Mouse (Mus musculus) forebrain, embryonic 16.5 days (tissue): Measurements from ENCODE around the gene Gfod1. TPM values are rescaled to one million over a fixed set of nuclear protein-coding genes. Genes with fewer than 3 reads are reported as not detected.

Source experiments
- ATAC-seq: fragments of 200-750 bp; cut with Nextera tagmentation; 2 replicates; pipeline ENCODE4 v1.8.0; 2017; ENCODE audit warnings: mild to moderate bottlenecking, moderate library complexity
- H3K27ac ChIP-seq: fragments of 300-500 bp; sonication (generic); 2 replicates; pipeline ENCODE4 v1.5.1; 2014; ENCODE audit warnings: low read length, control low read depth
- H3K27me3 ChIP-seq: fragments of 300-500 bp; sonication (generic); replicated peaks from 2 replicates; pipeline ENCODE4 v1.6.1; 2014; ENCODE audit warnings: low read length; ENCODE audit not compliant: control insufficient read depth, insufficient read depth
- H3K36me3 ChIP-seq: fragments of 300-500 bp; sonication (generic); 2 replicates; pipeline ENCODE4 v1.6.1; 2014; ENCODE audit not compliant: control insufficient read depth, insufficient read depth
- H3K4me1 ChIP-seq: fragments of 300-500 bp; sonication (generic); replicated peaks from 2 replicates; pipeline ENCODE4 v1.6.1; 2014; ENCODE audit warnings: low read length; ENCODE audit not compliant: control insufficient read depth, insufficient read depth
- H3K4me2 ChIP-seq: fragments of 300-500 bp; sonication (generic); 2 replicates; pipeline ENCODE4 v1.6.1; 2014; ENCODE audit warnings: mild to moderate bottlenecking, low read length, control low read depth
- H3K4me3 ChIP-seq: fragments of 300-500 bp; sonication (generic); replicated peaks from 2 replicates; pipeline ENCODE4 v1.5.1; 2014; ENCODE audit warnings: mild to moderate bottlenecking, low read length, control low read depth
- H3K9ac ChIP-seq: fragments of 300-500 bp; sonication (generic); replicated peaks from 2 replicates; pipeline ENCODE4 v1.6.1; 2014; ENCODE audit warnings: low read depth, low read length, control low read depth
- H3K9me3 ChIP-seq: fragments of 300-500 bp; sonication (generic); 2 replicates; pipeline ENCODE4 v1.6.1; 2016; ENCODE audit warnings: low read length; ENCODE audit not compliant: control insufficient read depth
- WGBS: fragments of 180-500 bp; shearing (Covaris S2); extraction: QIAGEN DNeasy Blood & Tissue Kit; methylation state at CpG from one replicate; pipeline ENCODE4 v1.1.7; 2014; 5-methylcytosine and 5-hydroxymethylcytosine counted together
- polyA plus RNA-seq: library from polyadenylated mRNA; unstranded; fragments of >200 nt; fragmentation: Nextera tagmentation; extraction: Ambion mirVana; gene quantifications from 2 replicates; pipeline ENCODE4 v1.2.1, GENCODE M21; 2015

The Gfod1 gene
- polyA plus RNA-seq, 1 experiment from 2014 or later: 2.3 TPM

DNA sequence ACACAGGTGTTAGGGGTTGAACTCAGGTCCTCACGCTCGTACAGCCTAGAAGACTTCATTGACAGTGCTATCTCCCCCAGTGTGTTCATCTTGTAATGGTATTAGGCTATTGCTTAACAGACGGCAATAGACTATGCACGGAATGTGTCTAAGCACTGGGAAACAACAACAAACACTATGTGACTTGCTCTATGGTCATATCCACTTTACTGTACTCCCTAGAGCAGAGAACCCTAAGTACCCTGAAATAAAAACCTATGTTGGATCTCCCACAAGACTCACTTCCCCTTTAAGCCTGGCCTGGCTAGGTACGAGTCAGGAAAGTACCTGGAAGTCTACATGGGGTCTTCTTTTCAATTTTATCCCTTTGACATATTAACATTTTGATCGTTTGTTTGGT is 82.7 kb downstream of the Gfod1 start:
- ATAC-seq: no peak
- H3K4me1 ChIP-seq: 0 out of 2 replicates have a peak, but pooled peaks cover 3% of the 10 kb centered on the region
- no peak overlapping the region for H3K9ac ChIP-seq
- peaks cover 4% of the 10 kb centered on the region; the same call in 1 of the 2 replicates for H3K9me3 ChIP-seq
- H3K27ac ChIP-seq: no peak overlapping the region
- H3K36me3 ChIP-seq: no peaks in the 10 kb centered on the region
- 93% methylated on average over 6 of the region's 6 CpGs for WGBS
- H3K27me3 ChIP-seq: no peaks in the 10 kb centered on the region
- H3K4me2 ChIP-seq: no peak overlapping the region
- H3K4me3 ChIP-seq: no peak overlapping the region

DNA sequence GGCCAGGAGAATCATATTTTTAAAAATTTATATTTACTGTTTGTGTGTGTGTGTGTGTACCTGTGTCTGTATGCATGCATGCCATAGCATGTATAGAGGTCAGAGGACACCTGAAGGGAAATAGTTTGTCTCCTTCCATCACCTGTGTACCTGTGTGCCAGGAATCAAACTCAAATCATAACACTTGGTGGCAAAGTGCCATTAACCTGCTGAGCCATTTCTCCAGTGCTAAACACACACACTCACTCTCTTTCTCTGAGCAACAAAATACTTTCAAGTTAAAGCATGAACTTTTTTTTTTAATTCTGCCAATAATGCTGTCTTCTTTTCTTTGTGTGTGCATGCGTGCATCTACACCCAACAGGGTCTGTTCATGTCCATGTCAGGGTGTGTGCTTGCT is 83.3 kb downstream of the Gfod1 start:
- ATAC-seq: no peak
- Histone ChIP-seq H3K4me1 (0 out of 2 replicates have a peak, but pooled peaks cover 3% of the 10 kb centered on the region), H3K36me3 (no peaks in the 10 kb centered on the region), H3K27ac (no peak overlapping the region), H3K9ac (no peak overlapping the region), H3K4me2 (no peak overlapping the region), H3K27me3 (no peaks in the 10 kb centered on the region), H3K4me3 (no peak overlapping the region), H3K9me3 (peaks cover 4% of the 10 kb centered on the region; the same call in 1 of the 2 replicates)
- 83% methylated on average over 1 of the region's 1 CpGs for WGBS

DNA sequence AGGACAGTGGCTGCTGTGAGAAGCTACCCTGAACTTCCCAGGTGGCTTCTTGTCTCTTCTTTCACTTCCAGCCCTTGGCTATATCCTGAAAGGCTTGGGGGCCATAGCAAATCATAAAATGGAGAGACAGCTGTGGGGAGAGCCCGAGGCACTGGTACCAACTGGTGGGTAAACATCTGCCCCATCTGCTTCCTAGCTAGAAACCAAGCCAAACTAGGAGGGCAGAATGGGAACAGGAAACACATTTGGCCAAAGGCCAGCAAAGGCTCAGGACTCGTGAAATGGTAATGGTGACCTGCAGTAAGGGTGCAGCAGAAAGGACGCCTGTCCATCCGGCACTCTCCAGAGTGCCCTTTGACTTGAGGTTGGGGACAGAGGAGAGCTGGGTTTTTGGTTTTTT is 85.2 kb downstream of the Gfod1 start:
- no peaks in the 10 kb centered on the region for H3K27me3 ChIP-seq
- no peak overlapping the region for H3K4me3 ChIP-seq
- no peak overlapping the region for H3K9ac ChIP-seq
- ATAC-seq: no peak
- H3K27ac ChIP-seq: no peak overlapping the region
- H3K36me3 ChIP-seq: no peaks in the 10 kb centered on the region
- H3K9me3 ChIP-seq: no peaks in the 10 kb centered on the region
- 0 out of 2 replicates have a peak, but pooled peaks cover 3% of the 10 kb centered on the region for H3K4me1 ChIP-seq
- H3K4me2 ChIP-seq: no peak overlapping the region
- 57% methylated on average over 4 of the region's 4 CpGs for WGBS

DNA sequence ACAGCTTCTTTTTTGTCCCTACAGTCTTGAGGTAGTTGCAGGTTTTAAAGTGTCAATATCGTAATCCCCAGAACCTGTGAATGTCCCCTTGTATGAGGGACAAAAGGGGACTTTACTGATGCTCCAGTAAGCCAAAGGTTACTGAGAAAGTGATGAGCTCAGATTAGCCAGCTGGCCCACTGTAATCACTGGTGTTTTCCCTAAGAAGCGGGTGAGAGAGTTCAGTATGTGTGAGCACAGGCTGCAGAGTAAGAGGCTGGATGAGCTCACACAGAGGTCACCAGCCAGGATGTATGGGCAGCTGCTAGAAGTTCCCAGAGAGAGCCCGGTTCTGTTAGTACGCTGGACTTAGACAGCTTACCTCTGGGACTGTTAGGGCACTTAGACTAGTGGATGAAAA is 85.7 kb downstream of the Gfod1 start:
- 61% methylated on average over 4 of the region's 4 CpGs for WGBS
- H3K9ac ChIP-seq: no peak overlapping the region
- ATAC-seq: no peak

DNA sequence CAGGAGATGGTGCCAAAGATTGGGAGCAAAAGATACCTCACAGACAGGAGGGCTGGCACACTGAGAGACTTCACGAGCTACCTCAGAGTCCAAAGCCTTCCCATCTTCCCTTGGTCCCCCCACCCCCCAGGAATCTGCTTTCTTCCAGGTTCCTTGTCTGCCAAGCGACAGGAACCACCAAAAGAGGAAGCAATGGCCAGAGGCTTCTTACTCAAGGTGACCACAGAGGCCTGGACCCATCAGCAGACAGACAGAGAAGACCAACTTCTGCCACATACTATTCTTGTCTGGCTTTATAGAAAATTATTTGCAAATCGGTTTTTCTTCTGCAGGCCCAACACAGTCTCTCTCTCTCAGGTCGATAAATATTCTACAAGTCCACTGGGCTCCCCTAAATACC is 86.3 kb downstream of the Gfod1 start:
- Histone ChIP-seq H3K4me3 (no peak overlapping the region), H3K9me3 (no peaks in the 10 kb centered on the region), H3K27me3 (no peaks in the 10 kb centered on the region), H3K4me1 (0 out of 2 replicates have a peak, but pooled peaks cover 3% of the 10 kb centered on the region), H3K9ac (no peak overlapping the region), H3K36me3 (no peaks in the 10 kb centered on the region), H3K27ac (no peak overlapping the region), H3K4me2 (no peak overlapping the region)
- 78% methylated on average over 4 of the region's 4 CpGs for WGBS
- no peak for ATAC-seq

More for the DNA sequence above, 85.7 kb downstream of the Gfod1 start:
- no peak overlapping the region for H3K4me2 ChIP-seq
- H3K4me3 ChIP-seq: no peak overlapping the region
- H3K27me3 ChIP-seq: no peaks in the 10 kb centered on the region
- no peaks in the 10 kb centered on the region for H3K9me3 ChIP-seq
- H3K4me1 ChIP-seq: 0 out of 2 replicates have a peak, but pooled peaks cover 3% of the 10 kb centered on the region
- no peak overlapping the region for H3K27ac ChIP-seq
- H3K36me3 ChIP-seq: no peaks in the 10 kb centered on the region

DNA sequence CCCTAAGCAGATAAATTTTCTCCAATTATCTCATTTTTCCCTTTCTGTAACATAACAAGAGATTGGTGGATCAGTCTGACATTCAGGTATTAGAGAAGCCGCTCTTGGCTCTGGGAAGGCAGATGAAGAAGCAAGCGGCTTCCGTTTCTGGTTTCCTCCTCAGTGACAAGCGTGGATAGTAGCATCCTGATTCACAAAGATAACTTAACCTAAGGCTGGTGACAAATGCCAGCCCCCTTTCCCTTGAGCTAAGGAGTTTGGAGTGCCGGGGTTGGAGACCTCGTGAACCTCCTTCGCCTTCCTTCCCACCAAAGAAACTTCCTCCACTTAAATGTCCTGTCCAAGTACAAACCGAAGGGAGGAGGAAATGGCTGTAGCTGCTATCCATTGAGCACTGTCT is 86.9 kb downstream of the Gfod1 start:
- H3K36me3 ChIP-seq: no peaks in the 10 kb centered on the region
- WGBS: 92% methylated on average over 8 of the region's 8 CpGs

DNA sequence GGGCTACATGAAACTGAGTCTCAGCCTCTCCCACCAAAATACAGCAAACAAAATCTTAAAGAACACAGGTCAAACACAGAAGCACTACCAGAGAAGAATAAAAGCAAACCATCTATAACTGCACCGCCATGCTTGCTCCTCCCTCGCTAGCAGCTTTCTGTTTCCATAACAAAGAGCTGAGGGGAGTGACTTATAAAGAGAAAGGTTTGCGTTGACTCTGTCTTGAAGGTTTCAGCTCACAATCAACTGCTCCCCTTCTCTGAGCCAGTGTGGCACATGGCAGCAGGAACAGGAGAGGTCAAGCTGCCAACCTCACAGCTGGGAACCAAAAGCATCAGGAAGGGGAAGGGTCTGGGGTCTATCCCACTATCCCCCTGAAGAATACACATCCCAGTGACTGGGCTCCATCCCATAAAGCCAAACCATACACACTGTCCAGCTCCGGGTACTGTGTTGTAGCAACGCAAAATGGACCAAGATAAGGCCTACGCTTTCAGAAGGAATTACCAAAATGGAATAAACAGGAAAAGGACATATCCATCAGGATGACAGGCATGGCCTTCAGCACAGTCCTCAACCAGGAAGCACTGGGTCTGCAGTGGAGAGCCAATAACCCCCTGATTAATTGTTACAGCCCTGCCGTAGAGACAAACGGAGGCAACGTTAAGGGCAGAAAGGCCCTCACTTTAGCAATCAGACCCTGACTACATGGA is 87.8 kb downstream of the Gfod1 start:
- Histone ChIP-seq H3K4me3 (no peak overlapping the region), H3K9me3 (no peaks in the 10 kb centered on the region), H3K27me3 (no peaks in the 10 kb centered on the region), H3K4me1 (0 out of 2 replicates have a peak, but pooled peaks cover 3% of the 10 kb centered on the region), H3K27ac (no peak overlapping the region), H3K9ac (no peak overlapping the region), H3K4me2 (no peak overlapping the region), H3K36me3 (no peaks in the 10 kb centered on the region)
- 80% methylated on average over 9 of the region's 9 CpGs for WGBS
- ATAC-seq: no peak

More for the DNA sequence above, 86.9 kb downstream of the Gfod1 start:
- ATAC-seq: no peak
- Histone ChIP-seq H3K27me3 (no peaks in the 10 kb centered on the region), H3K9ac (no peak overlapping the region), H3K4me3 (no peak overlapping the region), H3K27ac (no peak overlapping the region), H3K9me3 (no peaks in the 10 kb centered on the region), H3K4me2 (no peak overlapping the region), H3K4me1 (0 out of 2 replicates have a peak, but pooled peaks cover 3% of the 10 kb centered on the region)

DNA sequence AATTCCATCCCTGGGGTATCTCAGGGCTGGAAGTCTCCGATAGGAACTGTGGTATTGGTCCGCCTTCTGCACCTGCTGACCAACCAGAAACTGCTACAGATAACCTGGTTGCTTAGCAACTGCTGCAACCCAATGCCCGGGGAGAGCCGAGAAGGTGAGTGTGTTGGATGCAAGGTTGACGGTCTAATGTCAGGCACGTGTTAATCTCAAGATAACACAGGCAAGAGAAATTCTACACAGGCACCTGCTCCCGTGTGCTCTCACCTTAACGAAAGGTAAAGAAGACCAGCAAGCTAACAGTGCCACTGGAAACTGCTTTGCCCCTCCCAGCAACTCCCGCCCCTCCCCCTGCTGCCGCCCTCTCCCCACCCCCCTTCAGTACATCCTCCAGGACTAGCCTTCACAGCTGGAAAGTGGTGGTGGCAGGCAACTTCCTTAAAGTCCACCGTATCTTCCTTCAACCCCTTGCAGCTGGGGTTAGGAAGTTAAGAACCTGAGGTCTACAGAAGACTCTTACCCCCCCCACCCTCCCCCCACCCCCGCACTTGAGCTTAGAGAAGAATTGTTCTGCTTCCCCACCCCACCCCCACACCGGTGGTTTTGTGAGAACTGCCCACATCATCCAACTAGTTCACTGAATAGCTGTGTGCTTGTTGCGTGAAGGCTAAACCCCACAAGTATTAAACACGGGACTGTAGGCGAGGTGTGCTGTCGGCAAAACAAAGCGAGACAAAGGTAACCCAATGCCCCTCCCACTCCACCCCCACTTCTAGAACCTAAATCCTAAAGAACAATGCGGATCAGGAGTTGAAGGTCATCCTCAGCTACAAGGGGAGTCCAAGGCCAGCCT is 88.6 kb downstream of the Gfod1 start:
- Histone ChIP-seq H3K9me3 (no peaks in the 10 kb centered on the region), H3K9ac (no peak overlapping the region), H3K4me1 (0 out of 2 replicates have a peak, but pooled peaks cover 3% of the 10 kb centered on the region), H3K4me3 (no peak overlapping the region), H3K36me3 (no peaks in the 10 kb centered on the region), H3K4me2 (no peak overlapping the region), H3K27ac (no peak overlapping the region), H3K27me3 (no peaks in the 10 kb centered on the region)
- 16% methylated on average over 19 of the region's 19 CpGs for WGBS
- ATAC-seq: peak; percentile 31; the same call in 1 of the 2 replicates

DNA sequence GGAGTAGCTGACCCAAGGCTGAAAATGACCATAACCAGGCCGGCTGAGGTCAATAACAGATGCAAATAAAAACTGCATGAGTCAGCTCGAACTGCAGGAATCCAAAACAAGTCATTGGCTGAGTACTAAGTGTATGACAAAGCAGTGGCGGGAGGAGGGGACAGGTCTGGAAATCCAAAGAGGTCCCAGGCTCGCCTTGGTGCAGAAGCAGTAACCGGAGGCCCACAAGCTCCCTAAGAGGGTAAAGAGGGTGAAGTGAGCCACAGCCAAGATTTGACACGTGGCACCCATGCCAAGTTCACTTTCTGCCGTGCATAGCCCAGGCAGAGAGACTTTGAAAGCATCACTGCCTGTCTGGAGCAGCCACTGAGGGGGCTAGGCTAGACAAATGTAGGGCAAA is 91.6 kb downstream of the Gfod1 start:
- no peak overlapping the region for H3K27ac ChIP-seq
- H3K27me3 ChIP-seq: no peaks in the 10 kb centered on the region
- ATAC-seq: no peak
- no peak overlapping the region for H3K4me3 ChIP-seq
- no peak overlapping the region for H3K4me2 ChIP-seq
- 43% methylated on average over 7 of the region's 7 CpGs for WGBS
- no peaks in the 10 kb centered on the region for H3K4me1 ChIP-seq
- no peak overlapping the region for H3K9ac ChIP-seq
- H3K9me3 ChIP-seq: no peaks in the 10 kb centered on the region
- H3K36me3 ChIP-seq: no peaks in the 10 kb centered on the region
